Mouse (Mus musculus): ENCODE results near the gene Areg.

Gene Areg

GRCm38 (mm10) chr5:91166601-91167000 is 27.2 kb downstream of the Areg start:
- DNase-seq (ENCODE audit: low spot score) = no peak

DNA sequence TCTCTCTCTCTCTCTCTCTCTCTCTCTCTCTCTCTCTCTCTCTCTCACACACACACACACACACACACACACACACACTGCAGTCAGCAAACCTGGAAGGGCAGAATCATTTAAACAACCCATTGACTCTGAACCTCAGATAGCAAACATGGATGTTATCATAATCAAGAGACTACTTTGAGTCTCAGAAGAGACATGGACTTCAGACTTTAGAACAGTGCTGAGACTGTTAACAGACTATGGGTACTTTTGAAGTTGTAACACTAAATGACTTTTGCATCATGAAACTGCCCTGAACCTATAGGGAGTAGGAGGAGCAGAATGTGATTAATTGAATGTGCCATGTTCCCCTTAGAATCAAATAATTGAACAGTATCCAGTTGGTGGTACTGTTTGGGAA is 37.0 kb downstream of the Areg start:
- DNase-seq (ENCODE audit: low spot score) = no peak

DNA sequence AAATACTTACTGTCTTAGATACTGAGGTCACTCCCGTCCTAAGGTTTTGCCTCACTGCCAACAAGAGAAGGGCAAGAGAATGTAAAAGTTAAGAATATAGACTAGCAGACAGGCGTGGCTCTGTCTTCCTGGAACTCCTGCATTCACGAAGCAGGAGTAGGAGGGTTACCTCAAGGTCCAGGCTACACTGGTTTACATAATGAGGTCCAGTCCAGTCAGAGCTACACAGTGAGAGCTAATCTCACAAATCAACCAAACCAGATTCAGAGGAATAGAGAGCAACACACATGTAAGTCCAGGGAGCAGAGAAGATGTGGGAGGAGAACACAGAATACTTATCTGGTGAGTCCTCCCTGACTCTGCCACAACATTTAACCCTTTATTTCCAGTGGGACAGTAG is 55.2 kb downstream of the Areg start:
- DNase-seq (ENCODE audit: low spot score) = no peak
